Mouse (Mus musculus) spleen, adult 2 months (tissue): Measurements from ENCODE around the gene Cox4i2.

Experiments
- CTCF ChIP-seq: fragments of 200-500 bp; IDR thresholded peaks from 2 replicates; pipeline ENCODE4 v1.5.1; 2011; ENCODE audit warnings: mild to moderate bottlenecking, inconsistent platforms; ENCODE audit not compliant: insufficient read depth, insufficient read length, insufficient replicate concordance; ENCODE audit errors: extremely low read depth
- POLR2A ChIP-seq: fragments of 200-500 bp; IDR thresholded peaks from 2 replicates; pipeline ENCODE4 v1.6.1; 2011; ENCODE audit warnings: low read depth, low read length, inconsistent platforms

DNA sequence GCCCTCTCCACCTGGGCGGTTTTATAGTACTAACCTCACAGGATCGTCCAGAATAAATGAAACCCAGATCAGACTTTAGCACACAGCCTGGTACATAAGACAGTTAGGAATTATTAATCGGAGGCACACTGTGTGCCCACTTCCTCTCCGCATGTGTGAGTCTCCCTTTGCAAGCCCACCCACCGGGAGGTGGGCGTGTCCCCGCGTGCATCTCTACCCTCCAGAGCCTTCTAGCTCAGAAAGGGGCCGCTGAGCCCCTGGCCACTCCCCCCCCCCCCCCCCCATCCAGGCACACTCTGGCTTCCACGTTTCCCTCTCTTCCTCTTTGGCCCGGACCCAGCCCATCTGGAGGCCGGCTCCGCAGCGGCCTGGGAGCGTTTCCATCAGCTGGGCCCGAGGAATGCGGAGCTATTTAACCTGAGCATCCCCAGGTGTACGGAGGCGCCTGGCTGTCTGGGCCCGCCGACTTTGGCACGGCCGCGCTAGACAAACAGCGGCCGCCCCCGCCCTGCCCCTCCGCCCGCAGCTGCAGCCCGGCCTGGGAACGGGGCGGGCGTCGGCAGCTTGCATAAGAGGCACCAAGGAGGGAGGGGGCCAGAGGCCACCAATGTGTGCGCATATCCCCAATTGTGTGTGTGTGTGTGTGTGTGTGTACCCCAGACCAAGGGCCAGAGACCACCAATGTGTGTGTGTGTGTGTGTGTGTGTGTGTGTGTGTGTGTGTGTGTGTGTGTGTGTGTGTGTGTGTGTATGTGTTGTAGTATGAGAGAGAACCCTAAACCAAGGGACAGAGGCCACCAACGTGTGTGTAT is 14.7 kb upstream of the Cox4i2 start:
- no peak for TF ChIP-seq POLR2A
- no peak for TF ChIP-seq CTCF
